Mouse (Mus musculus) mammary gland, adult 2 months (tissue): ENCODE results near the gene Thegl. TPM values are rescaled to one million over a fixed set of nuclear protein-coding genes. Genes with fewer than 3 reads are reported as not detected.

Experiments
- polyA plus RNA-seq: library from polyadenylated mRNA; depleted of rRNA; stranded (reverse); fragments of >200 nt; gene quantifications from 2 replicates; pipeline ENCODE4 v1.2.3, GENCODE M21; 2012; ENCODE audit warnings: low replicate concordance; rRNA removed

Thegl gene
- polyA plus RNA-seq, result not detected in 2 replicates

DNA sequence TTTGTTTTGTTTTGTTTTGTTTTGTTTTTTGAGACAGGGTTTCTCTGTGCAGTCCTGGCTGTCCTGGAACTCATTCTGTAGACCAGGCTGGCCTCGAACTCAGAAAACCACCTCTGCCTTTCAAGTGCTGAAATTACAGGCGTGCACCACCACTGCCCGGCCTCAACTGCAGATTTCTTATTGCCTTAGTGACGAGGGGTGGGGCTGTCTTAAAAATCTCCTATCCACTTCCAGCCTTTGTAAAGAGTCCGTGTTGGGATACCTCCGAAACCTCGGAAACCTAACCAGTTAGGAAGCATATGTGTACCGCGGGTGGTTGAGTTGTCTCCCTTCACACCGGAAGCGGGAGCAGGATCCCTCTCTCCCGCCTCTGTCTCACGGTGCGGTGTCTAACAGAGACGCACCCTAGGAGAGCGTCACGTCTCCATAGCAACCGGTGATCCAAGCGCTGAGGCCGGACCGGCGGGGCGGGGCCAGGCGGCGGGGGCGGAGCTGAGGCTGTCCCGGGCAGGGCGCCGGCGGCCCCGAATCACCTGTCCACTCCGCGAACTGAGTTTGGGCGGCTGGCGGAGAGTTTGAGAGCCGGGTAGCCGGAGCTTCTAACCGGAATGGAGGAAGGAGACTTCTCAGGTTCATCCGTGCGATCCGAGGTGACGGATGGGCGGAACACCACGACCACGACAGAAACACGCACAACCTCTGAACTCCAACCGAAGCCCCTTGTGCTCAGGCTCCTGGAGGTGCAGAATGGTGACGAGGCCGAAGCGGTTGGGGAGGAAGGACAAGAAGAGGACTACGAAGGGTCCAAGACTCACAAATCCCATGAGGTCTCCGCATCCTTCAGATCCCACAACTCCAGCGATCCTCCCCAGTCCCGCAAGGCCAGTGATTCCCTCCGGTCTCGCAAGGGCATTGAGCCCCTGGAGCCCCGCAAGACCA lies at the start of gene Thegl:
Gene Thegl, plus strand, starts transcription at position 480 of the 939 bp plus-strand sequence.

DNA sequence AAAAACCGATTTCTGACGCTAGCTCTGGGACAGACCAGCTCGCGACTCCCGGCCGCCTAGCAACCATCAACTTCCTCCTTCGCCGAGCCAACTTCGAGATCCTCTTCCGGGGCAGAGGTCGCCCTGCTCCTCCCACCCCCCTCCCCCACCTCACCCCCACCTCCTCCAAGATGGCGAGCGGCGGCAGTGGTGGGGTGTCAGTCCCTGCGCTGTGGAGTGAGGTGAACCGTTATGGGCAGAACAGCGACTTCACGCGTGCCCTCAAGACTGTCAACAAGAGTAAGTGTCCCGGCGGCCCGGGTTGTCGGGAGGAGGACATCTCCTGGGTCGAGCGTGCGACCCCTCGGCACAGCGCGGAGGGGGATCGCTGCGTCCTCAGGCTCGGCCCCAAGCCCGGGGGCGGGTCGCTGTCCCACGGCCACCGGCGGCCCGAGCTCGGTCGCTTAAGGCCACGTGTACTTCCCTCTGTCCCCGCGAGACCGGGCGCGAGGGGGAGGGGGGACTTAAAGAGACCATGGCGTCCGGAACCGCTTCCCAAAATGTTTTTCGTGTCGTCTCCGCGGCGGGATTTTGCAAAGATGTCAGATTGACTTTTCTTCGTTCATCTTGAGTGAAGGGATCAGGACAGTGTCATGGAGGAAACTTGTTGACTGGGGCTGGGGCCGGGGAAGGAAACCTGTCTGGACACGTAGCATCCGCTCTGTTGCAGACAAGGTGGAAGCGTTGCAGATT lies 41.1 kb upstream of the Thegl start, which contains the start of gene Srp72:
Gene Srp72, plus strand, starts transcription at position 130 of the 732 bp plus-strand sequence.

DNA sequence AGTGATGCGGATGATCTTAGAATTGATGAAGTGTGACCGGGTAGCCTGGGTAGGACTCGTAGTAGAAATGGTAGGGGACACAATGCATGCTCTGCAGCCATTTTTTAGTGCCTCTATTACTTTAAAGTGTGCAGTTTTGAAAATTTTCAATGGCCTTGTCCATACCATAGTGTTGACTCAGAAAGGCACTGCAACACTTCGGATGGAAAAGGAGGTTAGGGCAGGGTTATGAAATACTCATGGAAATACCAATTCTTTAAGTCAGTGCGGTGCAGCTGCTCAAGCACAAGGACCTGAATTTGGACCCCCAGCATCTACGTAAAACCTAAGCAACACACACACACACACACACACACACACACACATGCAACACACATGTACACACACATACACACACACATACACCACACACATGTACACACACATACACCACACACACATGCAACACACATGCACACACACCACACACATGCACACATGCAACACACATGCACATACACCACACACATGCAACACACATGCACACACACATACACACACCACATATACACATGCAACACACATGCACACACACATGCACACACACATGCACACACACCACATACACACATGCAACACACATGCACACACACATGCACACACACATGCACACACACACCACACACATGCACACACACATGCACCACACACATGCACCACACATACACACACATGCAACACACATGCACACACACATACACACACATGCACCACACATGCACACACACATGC lies 11.6 kb upstream of the Thegl start, which contains the start of gene Arl9:
Gene Arl9, plus strand, starts transcription at position 5 of the 771 bp plus-strand sequence.

Other genes starting within 250 kb of the Thegl start
- gene Aasdh, start 110.5 kb upstream of the Thegl start, polyA plus RNA-seq, result 7.1 and 15.8 TPM in 2 replicates
- 39.6 and 83.6 TPM in 2 replicates for gene Paics, start 64.7 kb upstream of the Thegl start, polyA plus RNA-seq
- 3.3 and 3.5 TPM in 2 replicates for gene Ppat, start 64.4 kb upstream of the Thegl start, polyA plus RNA-seq
- gene Srp72, start 41.3 kb upstream of the Thegl start, polyA plus RNA-seq, result 11.5 and 30.5 TPM in 2 replicates
- 0.33 and 0.98 TPM in 2 replicates for gene Arl9, start 12.0 kb upstream of the Thegl start, polyA plus RNA-seq
- 15.9 and 32.1 TPM in 2 replicates for gene Hopx, start 99.1 kb downstream of the Thegl start, polyA plus RNA-seq
- gene Spink2, start 195.4 kb downstream of the Thegl start, polyA plus RNA-seq, result 0.33 and 2.0 TPM in 2 replicates
- gene Rest, start 249.5 kb downstream of the Thegl start, polyA plus RNA-seq, result 6.7 and 8.1 TPM in 2 replicates